Mouse (Mus musculus) kidney, adult 18-20 months (tissue): ENCODE measurements around the gene Ang.

Experiments
- DNase-seq: peaks from one replicate; pipeline ENCODE4 v3.0.0; 2021

Gene Ang

DNA sequence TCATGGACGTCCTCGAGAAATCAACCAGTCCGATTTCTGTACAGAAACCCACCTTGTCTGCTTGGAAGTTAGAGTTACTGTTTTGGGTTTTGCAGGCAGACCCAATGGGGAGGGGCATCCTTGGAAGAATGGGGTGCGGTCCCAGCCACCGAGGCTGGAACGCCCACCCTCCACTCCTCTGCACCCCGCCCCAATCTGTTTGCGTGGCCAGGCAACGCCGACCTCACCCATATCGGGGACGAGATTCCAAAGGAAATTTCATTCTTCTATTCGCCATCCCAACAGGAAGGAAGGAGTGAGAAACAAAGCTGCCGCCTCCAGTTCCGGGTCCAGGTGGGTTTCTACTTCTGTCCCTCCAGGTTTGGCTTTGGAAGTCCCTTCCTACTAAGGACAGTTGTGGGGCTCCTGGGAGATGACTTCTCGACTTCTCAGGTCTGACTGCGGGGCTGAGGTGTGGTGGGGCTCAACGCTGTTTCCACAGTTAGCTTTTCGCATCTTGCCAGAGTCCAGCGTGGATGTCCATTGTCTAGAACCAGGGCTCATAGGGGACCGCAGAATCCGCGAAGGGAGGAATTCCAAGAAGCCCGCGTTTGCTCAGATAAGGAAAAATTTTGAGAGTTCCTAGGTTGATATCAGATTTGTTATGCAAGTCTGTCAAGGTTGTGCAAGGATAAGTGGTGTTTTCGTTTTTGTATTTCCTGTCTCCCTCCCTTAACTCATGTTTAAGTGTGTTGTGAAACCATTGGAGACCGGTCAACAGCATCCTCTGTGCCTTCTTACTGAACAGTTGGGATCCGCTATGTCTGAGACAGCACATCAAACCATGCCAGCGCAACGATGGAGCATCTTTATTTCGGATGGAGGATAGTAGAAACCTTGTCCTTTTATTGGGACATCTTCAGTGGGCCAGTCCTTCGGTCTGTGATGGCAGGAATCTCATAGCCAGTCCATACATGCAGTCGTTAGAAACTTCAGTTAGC, at the start of gene Ang, which contains the start of gene Rnase4:
TSS of gene Ang (plus strand) at position 230 of the 980 bp plus-strand sequence.
TSS of gene Rnase4 (plus strand) at position 157 of the 980 bp plus-strand sequence.
- DNase-seq, result peak; percentile 37

GRCm38 (mm10) chr14:51041769-51042168, 49.2 kb upstream of the Ang start, which contains the start of gene Rnase9:
TSS of gene Rnase9 (minus strand) at chr14:51041869.
- no peak for DNase-seq

DNA sequence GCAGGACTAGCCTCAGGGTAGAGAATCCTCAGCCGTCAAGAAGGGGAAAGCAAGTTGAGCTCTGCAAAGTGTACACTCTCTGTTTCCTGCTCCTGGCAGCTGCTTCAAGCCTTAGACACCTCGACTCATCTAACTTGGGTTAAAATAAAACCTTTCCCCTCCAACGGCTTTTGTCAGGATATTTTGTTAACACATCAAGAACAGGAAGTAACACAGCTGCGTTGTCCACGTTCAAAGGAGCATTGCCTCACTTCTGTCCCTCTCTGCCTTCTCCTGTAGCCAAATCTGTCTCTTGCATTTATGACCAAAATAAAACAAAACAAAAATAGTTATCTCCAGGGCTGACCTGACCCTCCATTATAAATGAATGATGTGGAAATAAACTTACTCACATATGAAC, 43.1 kb upstream of the Ang start:
- no peak for DNase-seq

GRCm38 (mm10) chr14:51050063-51050462, 40.9 kb upstream of the Ang start, which contains the start of gene Rnase11:
TSS of gene Rnase11 (minus strand) at chr14:51050163.
- no peak for DNase-seq

DNA sequence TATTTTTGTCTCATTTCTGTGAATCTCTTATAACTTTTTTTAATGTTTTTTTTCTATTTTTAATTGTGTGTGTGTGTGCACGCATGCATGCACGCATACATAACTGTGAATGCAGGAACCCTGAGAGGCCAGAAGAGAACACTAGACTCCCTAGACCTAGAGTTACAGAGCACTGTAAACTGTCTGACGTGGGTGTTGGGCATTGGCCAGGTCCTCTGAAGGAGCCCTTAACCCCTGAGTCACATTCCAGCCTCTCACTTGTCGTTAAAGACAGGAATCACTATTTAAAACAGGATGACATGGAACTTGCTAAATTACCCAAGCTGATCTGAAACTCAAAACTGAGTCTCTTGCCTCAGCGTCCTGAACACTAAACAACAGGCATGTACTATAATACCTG, 39.0 kb upstream of the Ang start:
- DNase-seq, result no peak

DNA sequence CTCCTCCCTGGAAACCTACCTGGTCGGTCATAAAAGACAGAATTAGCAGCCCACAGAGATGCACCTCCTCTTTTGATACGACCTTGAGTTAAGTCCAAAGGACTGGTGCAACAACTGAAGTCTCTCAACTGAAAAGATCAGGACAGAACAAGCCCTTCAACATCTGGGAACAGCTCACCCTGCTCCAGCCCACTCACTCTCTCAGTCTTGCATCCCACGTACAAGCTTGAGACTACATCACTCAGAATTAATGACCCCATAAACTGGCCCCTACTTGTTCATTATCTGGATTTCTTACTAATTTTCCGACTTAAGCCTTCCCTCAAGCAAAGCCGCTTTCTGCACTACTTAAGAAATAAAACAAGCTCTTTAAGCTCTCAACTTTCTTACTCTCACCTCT, 37.8 kb upstream of the Ang start:
- no peak for DNase-seq

GRCm38 (mm10) chr14:51054243-51055237, 36.4 kb upstream of the Ang start:
- no peak for DNase-seq

GRCm38 (mm10) chr14:51057401-51057831, 33.5 kb upstream of the Ang start, which contains the start of gene Rnase12:
TSS of gene Rnase12 (minus strand) at chr14:51057661.
- DNase-seq, result no peak

- no peak for DNase-seq
Measured at GRCm38 (mm10) chr14:51060761-51061160, 30.2 kb upstream of the Ang start.

GRCm38 (mm10) chr14:51068956-51069355, 22.0 kb upstream of the Ang start:
- no peak for DNase-seq

DNA sequence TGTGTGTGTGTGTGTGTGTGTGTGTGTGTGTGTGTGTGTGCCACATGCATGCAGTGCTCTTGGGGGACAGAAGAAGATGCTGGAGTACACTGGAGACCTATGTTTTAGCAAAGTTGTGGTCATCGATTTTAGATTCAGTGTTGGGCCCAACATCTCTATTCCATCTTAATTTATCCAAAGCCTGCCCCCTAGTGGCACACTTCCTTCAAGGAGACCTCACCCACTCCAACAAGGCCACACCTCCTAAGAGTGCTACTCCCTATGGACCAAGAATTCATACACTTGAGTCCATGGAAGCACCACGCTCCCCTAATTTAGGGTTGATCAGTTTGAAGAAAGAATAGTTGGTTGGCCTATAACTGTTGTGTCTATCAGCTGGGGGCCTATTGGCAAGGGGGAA, 21.3 kb upstream of the Ang start:
- DNase-seq, result peak; percentile 45

- DNase-seq, result no peak
Measured at GRCm38 (mm10) chr14:51074335-51074734, 16.6 kb upstream of the Ang start, which contains the start of gene Olfr750. TSS of gene Olfr750 (minus strand) at chr14:51074435.

GRCm38 (mm10) chr14:51079180-51079579, 11.8 kb upstream of the Ang start:
- no peak for DNase-seq

- no peak for DNase-seq
Measured at GRCm38 (mm10) chr14:51081035-51081434, 9.9 kb upstream of the Ang start.

- peak; percentile 80 for DNase-seq
Measured at GRCm38 (mm10) chr14:51082599-51083581, 8.1 kb upstream of the Ang start.

- no peak for DNase-seq
Measured at GRCm38 (mm10) chr14:51083805-51084204, 7.1 kb upstream of the Ang start.

GRCm38 (mm10) chr14:51085086-51085485, 5.9 kb upstream of the Ang start:
- no peak for DNase-seq

- no peak for DNase-seq
Measured at GRCm38 (mm10) chr14:51085911-51086310, 5.0 kb upstream of the Ang start.

GRCm38 (mm10) chr14:51087762-51088161, 3.2 kb upstream of the Ang start:
- DNase-seq, result no peak

DNA sequence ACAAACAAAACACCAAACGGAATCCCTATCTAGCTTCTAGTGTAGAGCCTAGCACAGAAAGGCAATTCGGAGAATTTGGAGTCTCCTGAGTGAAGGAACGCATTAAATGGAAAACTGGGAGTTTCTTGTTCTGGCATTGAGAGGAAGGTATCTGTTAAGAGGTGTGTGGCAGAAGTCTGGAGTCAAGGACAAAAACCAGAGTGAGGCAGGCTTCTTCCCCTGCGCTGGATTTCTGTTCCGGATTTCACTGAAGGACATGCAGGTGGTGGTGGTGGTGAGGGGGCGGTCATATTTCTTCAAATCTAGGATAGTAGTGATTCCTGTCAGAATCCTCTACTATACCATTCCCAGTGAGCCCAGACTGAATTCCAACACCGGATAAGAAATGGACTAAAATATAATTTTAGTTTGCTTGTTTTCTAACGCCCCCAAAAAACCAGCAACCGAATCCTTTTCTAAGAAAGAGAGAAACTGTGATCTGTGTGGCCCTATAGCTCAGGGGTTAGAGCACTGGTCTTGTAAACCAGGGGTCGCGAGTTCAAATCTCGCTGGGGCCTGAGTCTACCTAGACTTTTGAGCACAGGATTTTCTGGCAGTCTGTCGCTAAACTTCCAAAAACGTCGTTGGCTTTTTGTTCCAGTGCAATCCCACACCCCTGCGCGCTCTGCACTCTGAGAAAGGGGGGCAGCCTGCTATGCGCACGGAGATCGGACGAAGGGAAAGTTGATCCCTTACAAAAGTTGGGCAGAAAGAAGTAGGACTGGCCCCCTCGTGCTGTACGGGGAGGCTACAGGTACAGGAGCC, 2.6 kb upstream of the Ang start:
- peak; percentile 90 for DNase-seq
